1 mouse cellular context compared by ENCODE assay signal in the genomic region with DNA sequence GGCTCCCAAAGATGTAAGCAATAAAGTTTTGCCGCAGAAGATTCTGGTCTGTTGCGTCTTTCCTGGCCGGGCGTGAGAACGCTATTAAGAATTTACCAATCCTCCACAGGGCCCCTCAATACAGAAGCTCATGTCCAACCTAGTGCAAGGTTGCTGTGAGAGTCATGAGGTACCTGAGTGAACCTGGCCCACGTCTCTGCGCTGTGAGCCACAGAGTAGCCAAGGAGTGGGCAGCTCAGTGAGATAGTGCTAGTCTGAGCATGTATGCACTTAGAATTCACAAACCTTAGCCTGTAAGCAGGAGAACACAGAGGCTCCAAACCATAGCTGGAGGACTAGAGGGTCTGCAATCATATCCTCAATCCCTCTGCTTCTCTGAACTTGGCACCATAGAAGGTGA.
TF ChIP-seq lines count a peak whose summit lies in the region.

No protein-coding gene starts in this region.

TF ChIP-seq in MEL, 35 proteins besides CTCF, POLR2A, EP300 and RAD21:
- no peak for TF ChIP-seq NRF1 (IDR thresholded peaks at IDR 0.05; ENCODE audit: insufficient read depth, low read depth, low read length, poor library complexity, severe bottlenecking)
- TF ChIP-seq MYC (IDR thresholded peaks at IDR 0.05; ENCODE audit: low read depth, low read length): no peak
- TF ChIP-seq HCFC1 (IDR thresholded peaks at IDR 0.05; ENCODE audit: low read depth, low read length): no peak
- TF ChIP-seq ZC3H11A (IDR thresholded peaks at IDR 0.05; ENCODE audit: low read depth, low read length): no peak
- TF ChIP-seq SIN3A (IDR thresholded peaks at IDR 0.05; ENCODE audit: low read length): no peak
- no peak for TF ChIP-seq USF2 (IDR thresholded peaks at IDR 0.05; ENCODE audit: borderline replicate concordance in 1 of 2, insufficient read depth in 1 of 2, low read depth in 1 of 2, low read length in 2 of 2)
- no peak for TF ChIP-seq MYB (IDR thresholded peaks at IDR 0.05; ENCODE audit: low read depth, low read length)
- TF ChIP-seq TAL1 (IDR thresholded peaks at IDR 0.05; ENCODE audit: low read length): no peak
